Mouse (Mus musculus): ENCODE measurements around the gene Ptpro.

- no peak for TF ChIP-seq CTCF (IDR thresholded peaks at IDR 0.05; ENCODE audit: borderline replicate concordance, insufficient read depth, low read length)
- no peak for TF ChIP-seq POLR2A (IDR thresholded peaks at IDR 0.05; ENCODE audit: low read depth, low read length)
These were observed 153.6 kb downstream of the Ptpro start for GRCm38 (mm10) chr6:137405690-137406089.

Data from embryonic fibroblast, embryonic 13.5 days (primary cell).